Mouse (Mus musculus) splenic B cell, adult 2 months (primary cell): ENCODE data around the gene Pym1.
"Not testable (repeated sequence)": the region's sequence is repeated elsewhere in the genome, so short reads cannot be mapped to it uniquely, and the experiment has no call there.

Experiments
- DNase-seq: peaks from one replicate; pipeline ENCODE4 v3.0.0-alpha.2; 2011; ENCODE audit warnings: low read depth, low spot score
- H3K27me3 ChIP-seq: 2 replicates; pipeline ENCODE4 v1.6.1; 2012; ENCODE audit warnings: mild to moderate bottlenecking, low read length, moderate library complexity, mixed read lengths; ENCODE audit not compliant: control insufficient read depth, poor library complexity, insufficient read depth, severe bottlenecking
- H3K36me3 ChIP-seq: 2 replicates; pipeline ENCODE4 v1.6.1; 2012; ENCODE audit warnings: mild to moderate bottlenecking, low read length, moderate library complexity, mixed read lengths; ENCODE audit not compliant: control insufficient read depth, poor library complexity, insufficient read depth, severe bottlenecking

Gene Pym1

DNA sequence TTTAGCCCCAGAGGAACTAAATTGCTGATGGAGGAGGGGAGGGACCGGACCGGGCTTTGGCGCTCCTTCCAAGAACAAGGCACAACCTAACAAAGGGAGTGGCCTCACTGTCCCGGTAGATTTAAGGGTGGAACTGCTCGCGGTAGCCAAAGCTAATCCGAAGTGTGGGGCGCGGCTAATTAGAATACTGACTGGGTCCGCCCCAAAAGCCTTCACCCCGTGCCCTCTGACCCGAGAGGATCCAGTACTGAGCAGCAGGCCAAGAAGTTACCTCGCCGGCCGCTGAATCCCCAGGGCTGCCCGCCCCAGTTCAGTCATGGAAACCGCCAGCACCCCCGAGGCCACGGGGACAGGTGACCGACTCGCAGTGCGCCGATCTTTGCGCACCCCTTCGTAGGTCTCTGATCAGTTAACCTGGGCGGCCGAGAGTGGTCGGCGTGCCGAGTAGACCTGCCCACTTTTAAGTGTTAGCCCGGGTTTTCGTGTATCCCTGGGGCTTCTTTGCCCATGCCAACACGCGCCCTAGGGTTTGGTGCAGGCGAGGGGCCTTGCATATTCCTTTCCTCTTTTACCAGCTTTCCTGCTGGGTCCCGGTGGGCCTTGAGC is at the start of gene Pym1:
TSS of gene Pym1 (plus strand) at position 244 of the 606 bp plus-strand sequence.
- Histone ChIP-seq H3K27me3 (no peaks in the 10 kb centered on the region), H3K36me3 (peaks cover 3% of the 10 kb centered on the region; the same call in 1 of the 2 replicates)
- DNase-seq: peak; percentile 68

GRCm38 (mm10) chr10:128699006-128699405 is 48.7 kb upstream of the Pym1 start:
- Histone ChIP-seq H3K36me3 (peaks cover 5% of the 10 kb centered on the region), H3K27me3 (no peaks in the 10 kb centered on the region)
- DNase-seq: no peak

GRCm38 (mm10) chr10:128699611-128700010 is 48.1 kb upstream of the Pym1 start:
- Histone ChIP-seq H3K36me3 (peaks cover 5% of the 10 kb centered on the region), H3K27me3 (no peaks in the 10 kb centered on the region)
- no peak for DNase-seq

DNA sequence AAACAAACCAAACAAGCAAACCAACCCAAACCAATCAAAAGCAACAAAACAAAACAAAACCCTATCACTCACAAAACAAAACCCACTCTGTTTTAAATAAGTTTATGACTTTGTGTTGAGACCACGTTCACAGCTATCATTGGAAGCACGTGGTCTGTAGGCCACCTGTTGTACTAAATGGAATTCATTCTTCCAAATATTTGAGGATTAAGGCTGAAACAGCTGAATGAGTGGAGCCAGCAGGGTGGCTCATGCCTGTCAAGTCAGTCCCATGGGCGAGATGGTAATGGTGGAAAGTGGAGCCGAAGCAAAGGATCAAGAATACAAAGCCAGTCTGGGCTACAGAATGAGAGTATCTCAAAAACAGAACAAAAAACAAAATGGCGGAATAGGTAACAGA is 47.0 kb upstream of the Pym1 start:
- H3K36me3 ChIP-seq: peaks cover 5% of the 10 kb centered on the region
- no peaks in the 10 kb centered on the region for H3K27me3 ChIP-seq
- DNase-seq: no peak

- DNase-seq: peak; percentile 35
- Histone ChIP-seq H3K36me3 (peaks cover 5% of the 10 kb centered on the region), H3K27me3 (no peaks in the 10 kb centered on the region)
Measured at GRCm38 (mm10) chr10:128702328-128703007, 45.2 kb upstream of the Pym1 start.

DNA sequence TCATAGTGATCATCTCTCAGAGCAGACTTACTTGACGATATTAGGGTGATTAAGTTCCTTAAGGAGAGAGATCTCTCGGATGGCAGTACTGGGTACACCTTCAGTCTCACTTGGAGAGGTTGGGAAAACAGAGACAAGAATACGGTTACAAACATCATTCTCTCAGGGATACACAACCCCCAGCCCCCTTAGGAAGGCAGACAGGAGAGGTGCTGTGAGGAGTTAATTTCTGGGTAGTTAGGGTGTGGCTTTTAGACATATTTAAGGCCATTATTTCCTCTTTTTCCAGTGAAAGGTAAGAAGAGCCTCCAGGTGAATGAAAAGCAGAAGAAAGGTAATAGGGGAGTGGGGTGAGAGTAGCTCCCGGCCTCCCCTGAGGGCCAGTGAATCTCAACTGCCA is 43.8 kb upstream of the Pym1 start, which contains the start of gene Pmel:
TSS of gene Pmel (plus strand) at position 301 of the 400 bp plus-strand sequence.
- Histone ChIP-seq H3K36me3 (peaks cover 5% of the 10 kb centered on the region), H3K27me3 (no peaks in the 10 kb centered on the region)
- no peak for DNase-seq

GRCm38 (mm10) chr10:128704491-128705316 is 43.0 kb upstream of the Pym1 start, which contains the start of gene Cdk2:
Gene Cdk2, minus strand, starts transcription at chr10:128705031.
- no peaks in the 10 kb centered on the region for H3K27me3 ChIP-seq
- peak; percentile 91 for DNase-seq
- peaks cover 3% of the 10 kb centered on the region; the same call in 1 of the 2 replicates for H3K36me3 ChIP-seq

GRCm38 (mm10) chr10:128705317-128705693 is 42.4 kb upstream of the Pym1 start:
- DNase-seq: peak; percentile 15
- no peaks in the 10 kb centered on the region for H3K27me3 ChIP-seq
- peaks cover 2% of the 10 kb centered on the region; the same call in 1 of the 2 replicates for H3K36me3 ChIP-seq

DNA sequence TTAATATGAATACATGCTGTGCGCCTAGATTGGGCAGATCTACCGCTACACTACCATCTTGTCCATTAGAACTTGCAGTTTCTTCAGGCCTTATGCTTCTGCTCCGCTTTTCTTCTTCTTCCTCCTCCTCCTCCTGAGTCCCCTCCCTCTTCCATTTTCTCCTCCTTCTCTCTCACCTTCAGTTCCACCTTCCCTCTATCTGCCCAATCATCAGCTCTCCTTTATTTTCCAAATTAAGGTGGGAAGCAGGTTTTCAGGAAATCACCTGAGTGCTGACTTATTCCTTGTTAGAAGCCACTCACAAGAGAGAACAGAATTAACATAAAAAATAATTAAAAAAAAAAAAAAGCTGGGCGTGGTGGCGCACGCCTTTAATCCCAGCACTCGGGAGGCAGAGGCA is 36.4 kb upstream of the Pym1 start:
- not testable (repeated sequence) for H3K36me3 ChIP-seq, DNase-seq, H3K27me3 ChIP-seq

GRCm38 (mm10) chr10:128715559-128716537 is 31.8 kb upstream of the Pym1 start:
- Histone ChIP-seq H3K36me3 (peaks cover 7% of the 10 kb centered on the region), H3K27me3 (no peaks in the 10 kb centered on the region)
- DNase-seq: peak; percentile 82

- not testable (repeated sequence) for DNase-seq, H3K27me3 ChIP-seq
- peaks cover 24% of the 10 kb centered on the region for H3K36me3 ChIP-seq
Measured at GRCm38 (mm10) chr10:128725466-128725865, 22.2 kb upstream of the Pym1 start.

DNA sequence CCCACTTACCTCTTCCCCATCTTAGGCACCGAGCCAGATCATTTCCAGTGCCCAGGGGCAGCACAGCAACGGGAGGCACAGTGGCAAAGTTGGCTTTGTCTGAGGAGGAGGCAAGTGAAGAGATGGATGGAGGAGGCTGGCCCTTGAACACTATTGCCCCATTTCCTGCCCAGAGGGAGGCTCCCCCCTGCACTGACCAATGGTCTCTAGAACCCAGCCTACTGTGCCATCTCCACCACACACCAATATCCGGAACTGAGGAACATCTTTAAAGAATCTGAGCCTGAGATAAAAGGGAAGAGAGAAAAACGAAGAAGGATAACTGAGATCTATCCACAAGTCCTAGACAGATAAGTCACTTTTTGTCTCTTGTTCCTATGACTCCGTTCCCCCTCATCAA is 19.6 kb upstream of the Pym1 start:
- H3K27me3 ChIP-seq: no peaks in the 10 kb centered on the region
- no peak for DNase-seq
- peaks cover 24% of the 10 kb centered on the region for H3K36me3 ChIP-seq

DNA sequence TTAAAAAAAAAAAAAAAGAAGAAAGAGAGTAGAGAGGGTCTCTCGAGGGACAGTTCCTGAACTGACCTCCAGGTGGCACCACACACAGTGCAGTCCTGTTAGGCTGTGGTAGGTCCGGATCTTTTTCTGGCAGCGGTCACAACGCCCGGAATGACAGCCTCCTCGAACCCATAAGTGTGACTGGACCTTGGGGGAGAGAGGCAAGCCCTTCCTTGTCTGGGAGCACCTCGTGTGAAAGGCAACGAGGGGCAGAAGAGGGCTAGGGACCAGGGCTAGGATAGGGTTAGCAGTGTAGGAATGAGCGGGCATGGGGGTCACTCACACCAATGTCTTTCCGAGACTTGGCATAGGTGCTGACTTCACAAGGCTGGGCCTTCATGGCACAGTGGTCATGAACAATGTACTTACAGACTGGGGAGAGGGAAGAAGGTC is 16.7 kb upstream of the Pym1 start:
- no peaks in the 10 kb centered on the region for H3K27me3 ChIP-seq
- peak; percentile 82 for DNase-seq
- peaks cover 33% of the 10 kb centered on the region for H3K36me3 ChIP-seq

DNA sequence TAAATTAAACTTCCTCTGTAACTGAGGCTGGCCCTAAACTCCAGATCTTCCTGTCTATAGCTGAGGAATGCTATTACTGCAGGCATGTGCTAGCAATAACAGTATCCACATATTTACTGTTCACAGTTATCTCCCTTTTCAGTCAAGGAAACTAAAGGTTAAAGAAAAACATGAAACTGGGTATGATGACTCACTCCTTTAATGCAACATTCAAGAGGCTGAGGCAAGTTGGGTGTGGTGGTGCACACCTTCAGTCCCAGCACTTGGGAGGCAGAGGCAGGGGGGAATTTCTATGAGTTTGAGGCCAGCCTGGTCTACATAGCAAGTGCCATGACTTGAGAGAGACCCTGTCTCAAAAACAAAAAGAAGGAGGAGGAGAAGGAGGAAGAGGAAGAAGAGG is 15.7 kb upstream of the Pym1 start:
- Histone ChIP-seq H3K27me3 (no peaks in the 10 kb centered on the region), H3K36me3 (peaks cover 37% of the 10 kb centered on the region)
- no peak for DNase-seq
